Mouse (Mus musculus) left cerebral cortex, postnatal 36 days (tissue): ENCODE results near the gene Gm49353. TPM values are rescaled to one million over a fixed set of nuclear protein-coding genes. Genes with fewer than 3 reads are reported as not detected.

Experiments
- total RNA-seq, 2 experiments: library from RNA; stranded (reverse); gene quantifications; 2 replicates each; pipeline ENCODE4 v1.2.3; 2021

Gene Gm49353
- total RNA-seq, 2 experiments from 2014 or later, result 20.7 to 26.6 TPM

Other genes with a start within 250 kb of the Gm49353 start
- not detected for gene 2310057J18Rik, start 212.7 kb upstream of the Gm49353 start, total RNA-seq
- 100 to 1,000 TPM; 144 to 171 TPM for gene Soga3, start 55.1 kb upstream of the Gm49353 start, total RNA-seq
- gene 9330159F19Rik, start 12.7 kb downstream of the Gm49353 start, total RNA-seq, result 10 to 100 TPM; 63.0 to 84.3 TPM
- gene Echdc1, start 114.2 kb downstream of the Gm49353 start, total RNA-seq, result 10 to 100 TPM; 25.9 to 31.4 TPM
- 10 to 100 TPM; 83.1 to 89.6 TPM for gene Rnf146, start 163.5 kb downstream of the Gm49353 start, total RNA-seq